Mouse (Mus musculus) ES-E14 (cell line): ENCODE measurements around the gene Cst13. TPM values are rescaled to one million over a fixed set of nuclear protein-coding genes. Genes with fewer than 3 reads are reported as not detected.
A peak's percentile ranks its signal among the peaks of the same experiment; 100 is the strongest.

ENCODE experiments used
- DNase-seq: peaks from one replicate; pipeline ENCODE4 v3.0.0-alpha.2; 2013; ENCODE audit warnings: low read depth, low spot score
- H3K27ac ChIP-seq: 2 replicates; pipeline ENCODE4 v1.5.1; 2012; ENCODE audit warnings: low read depth, mild to moderate bottlenecking, low read length, moderate library complexity, mixed read lengths; ENCODE audit not compliant: poor library complexity, insufficient read depth, severe bottlenecking
- H3K36me3 ChIP-seq: 2 replicates; pipeline ENCODE4 v1.6.1; 2012; ENCODE audit warnings: mild to moderate bottlenecking, low read length, moderate library complexity, mixed read lengths; ENCODE audit not compliant: control insufficient read depth, poor library complexity, insufficient read depth, severe bottlenecking
- H3K4me1 ChIP-seq, 2 experiments: fragments of 150-350 bp in 1 of 2; sonication (generic) in 1 of 2; 2 replicates each; pipeline ENCODE4 v1.6.1; 2012; ENCODE audit warnings: low read length in 2 of 2, mild to moderate bottlenecking in 1 of 2, mixed read lengths in 1 of 2; ENCODE audit not compliant: control insufficient read depth in 2 of 2, insufficient read depth in 2 of 2, poor library complexity in 1 of 2
- H3K4me3 ChIP-seq, 2 experiments: fragments of 150-350 bp in 1 of 2; sonication (generic) in 1 of 2; 2 replicates each; pipeline ENCODE4 v1.5.1; 2012; ENCODE audit warnings: low read length in 2 of 2, low read depth in 1 of 2, mild to moderate bottlenecking in 1 of 2, mixed read lengths in 1 of 2; ENCODE audit not compliant: insufficient read depth in 1 of 2, poor library complexity in 1 of 2, severe bottlenecking in 1 of 2
- H3K9ac ChIP-seq: 2 replicates; pipeline ENCODE4 v1.6.1; 2012; ENCODE audit warnings: low read depth, mild to moderate bottlenecking, low read length, mixed read lengths; ENCODE audit not compliant: poor library complexity, insufficient read depth, severe bottlenecking
- H3K9me3 ChIP-seq: fragments of 150-350 bp; sonication (generic); 2 replicates; pipeline ENCODE4 v1.6.1; 2012; ENCODE audit warnings: low read depth, mild to moderate bottlenecking, low read length; ENCODE audit not compliant: control insufficient read depth, insufficient read depth
- CHD2 ChIP-seq: IDR thresholded peaks from 2 replicates; pipeline ENCODE4 v1.6.1; 2014; ENCODE audit warnings: mild to moderate bottlenecking, low read depth, low read length, inconsistent platforms
- HCFC1 ChIP-seq: IDR thresholded peaks from 2 replicates; pipeline ENCODE4 v1.6.1; 2012; ENCODE audit warnings: low read length, inconsistent platforms, borderline replicate concordance; ENCODE audit not compliant: insufficient read depth
- MAFK ChIP-seq: IDR thresholded peaks from 2 replicates; pipeline ENCODE4 v1.6.1; 2014; ENCODE audit warnings: mild to moderate bottlenecking, low read depth, low read length, inconsistent platforms; ENCODE audit not compliant: insufficient read depth
- ZC3H11A ChIP-seq: IDR thresholded peaks from 2 replicates; pipeline ENCODE4 v1.6.1; 2012; ENCODE audit warnings: low read depth, mild to moderate bottlenecking, inconsistent platforms, low read length, borderline replicate concordance
- ZNF384 ChIP-seq: IDR thresholded peaks from 2 replicates; pipeline ENCODE4 v1.6.1; 2012; ENCODE audit warnings: low read depth, low read length, inconsistent platforms
- in situ Hi-C, 2 experiments: fragments of 600-800 bp; cut with MboI; formaldehyde crosslinking; loops; one replicate each; pipeline ENCODE4 v1.15.1; 2025; ENCODE audit warnings: low sequenced_read_pairs in 2 of 2, inconsistent platforms in 1 of 2; ENCODE audit not compliant: unreplicated experiment in 2 of 2
- total RNA-seq: library from RNA; depleted of rRNA; stranded (reverse); fragments of 300-350 nt; gene quantifications from 2 replicates; pipeline ENCODE4 v1.2.3, GENCODE M21; 2012

The Cst13 gene
- total RNA-seq, 1 experiment = not detected

- no peaks in the 10 kb centered on the region for H3K9me3 ChIP-seq
- DNase-seq = no peak
- TF ChIP-seq HCFC1 (no peak), CHD2 (no peak), ZNF384 (no peak), MAFK (no peak), ZC3H11A (no peak)
These were observed 19.3 kb downstream of the Cst13 start for GRCm38 (mm10) chr2:148839224-148839623.

GRCm38 (mm10) chr2:148851116-148851906, 31.4 kb downstream of the Cst13 start:
- Histone ChIP-seq H3K36me3 (no peaks in the 10 kb centered on the region), H3K27ac (no peak overlapping the region), H3K4me1 (no peaks in the 10 kb centered on the region), H3K4me3 (no peak overlapping the region), H3K9ac (no peak overlapping the region), H3K9me3 (no peaks in the 10 kb centered on the region)
- DNase-seq = peak; percentile 88
- TF ChIP-seq MAFK = no peak
- peak; percentile 78 for TF ChIP-seq ZC3H11A
- in situ Hi-C loops = loop anchor here in 1 of 2 experiments (5.0 kb wide), 1 partner anchor 51 kb away; no protein-coding TSS in a partner anchor

More at GRCm38 (mm10) chr2:148839224-148839623, 19.3 kb downstream of the Cst13 start:
- in situ Hi-C loops = no loop called here
- Histone ChIP-seq H3K4me3 (no peak overlapping the region), H3K36me3 (no peaks in the 10 kb centered on the region), H3K4me1 (no peaks in the 10 kb centered on the region), H3K27ac (no peak overlapping the region), H3K9ac (no peak overlapping the region)

DNA sequence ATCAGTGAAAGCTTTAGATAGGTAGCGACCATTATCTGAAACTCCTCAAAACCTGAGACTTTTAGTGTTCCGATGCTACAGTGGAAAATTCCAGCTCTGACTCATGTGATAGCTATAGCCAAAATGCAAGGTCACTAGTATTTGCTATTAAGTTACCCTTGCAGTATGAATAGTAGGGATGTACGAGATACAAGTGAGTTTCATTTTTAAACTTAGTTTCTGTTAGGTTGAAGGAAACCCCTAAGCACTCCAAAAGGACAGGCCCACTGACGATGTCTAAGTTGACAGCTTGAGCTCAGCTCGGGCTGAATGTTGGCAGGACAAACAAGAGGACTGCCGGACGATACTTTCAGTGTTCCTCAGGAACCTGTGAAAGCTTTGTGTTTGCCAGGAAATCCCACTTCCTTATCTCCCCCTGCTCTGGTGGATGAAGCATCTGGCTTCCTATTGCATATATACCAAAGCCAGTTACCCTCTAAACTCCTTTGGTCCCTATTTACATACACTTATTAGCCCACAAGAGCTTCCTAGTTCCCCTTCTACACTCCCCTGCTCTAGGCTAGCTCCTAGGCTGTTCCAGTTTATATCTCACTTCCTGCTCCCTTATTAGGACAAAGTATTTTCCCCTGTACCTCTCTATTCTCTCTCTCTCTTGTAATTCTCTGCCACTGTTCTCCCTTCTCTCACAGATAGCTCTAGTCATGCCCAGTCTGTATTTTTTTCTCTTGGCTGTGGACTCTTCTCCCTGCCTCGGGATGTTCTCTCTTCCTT, 36.9 kb downstream of the Cst13 start:
- Histone ChIP-seq H3K9ac (no peak overlapping the region), H3K9me3 (no peaks in the 10 kb centered on the region), H3K4me3 (no peak overlapping the region), H3K27ac (no peak overlapping the region), H3K4me1 (no peaks in the 10 kb centered on the region), H3K36me3 (no peaks in the 10 kb centered on the region)
- in situ Hi-C loops = no loop called here
- no peak for DNase-seq
- no peak for TF ChIP-seq CHD2
- TF ChIP-seq HCFC1 = no peak
- no peak for TF ChIP-seq MAFK
- TF ChIP-seq ZC3H11A = no peak
- TF ChIP-seq ZNF384 = no peak

- H3K4me3 ChIP-seq = no peak overlapping the region
- H3K4me1 ChIP-seq = no peaks in the 10 kb centered on the region
- no peaks in the 10 kb centered on the region for H3K36me3 ChIP-seq
- no peak overlapping the region for H3K27ac ChIP-seq
- no peaks in the 10 kb centered on the region for H3K9me3 ChIP-seq
- TF ChIP-seq ZNF384 (no peak), HCFC1 (no peak), MAFK (no peak), ZC3H11A (no peak), CHD2 (no peak)
- no peak overlapping the region for H3K9ac ChIP-seq
- in situ Hi-C loops = no loop called here
- DNase-seq = no peak
These were observed 37.6 kb downstream of the Cst13 start for GRCm38 (mm10) chr2:148857506-148857905.

GRCm38 (mm10) chr2:148860993-148861392, 41.1 kb downstream of the Cst13 start:
- TF ChIP-seq ZC3H11A = no peak
- no peak for TF ChIP-seq ZNF384
- TF ChIP-seq MAFK = no peak
- TF ChIP-seq CHD2 = no peak
- TF ChIP-seq HCFC1 = no peak
- Histone ChIP-seq H3K4me3 (no peak overlapping the region), H3K36me3 (no peaks in the 10 kb centered on the region), H3K9me3 (no peaks in the 10 kb centered on the region), H3K4me1 (no peaks in the 10 kb centered on the region), H3K27ac (no peak overlapping the region), H3K9ac (no peak overlapping the region)
- no peak for DNase-seq
- in situ Hi-C loops = no loop called here
